Mouse (Mus musculus) CH12.LX (cell line): Measurements from ENCODE around the gene 1810049J17Rik. TPM values are rescaled to one million over a fixed set of nuclear protein-coding genes. Genes with fewer than 3 reads are reported as not detected.

Experiments used
- DNase-seq: peaks from one replicate; pipeline ENCODE4 v3.0.0-alpha.2; 2013; ENCODE audit errors: extremely low read depth
- H3K27ac ChIP-seq: 2 replicates; pipeline ENCODE4 v1.5.1; 2012; ENCODE audit warnings: low read depth, mild to moderate bottlenecking, control low read depth, moderate library complexity; ENCODE audit not compliant: insufficient read depth
- H3K27me3 ChIP-seq: replicated peaks from 2 replicates; pipeline ENCODE3; 2012; ENCODE audit warnings: inconsistent platforms
- H3K36me3 ChIP-seq, 2 experiments: replicated peaks in 1 of 2; 2 replicates each; pipeline versions ENCODE3 to v1.6.1; 2012; ENCODE audit warnings: inconsistent platforms in 1 of 2, low read length in 1 of 2, mild to moderate bottlenecking in 1 of 2, mixed read lengths in 1 of 2, moderate library complexity in 1 of 2; ENCODE audit not compliant: control insufficient read depth in 1 of 2, insufficient read depth in 1 of 2
- H3K4me1 ChIP-seq, 2 experiments: 2 replicates each; pipeline ENCODE4 v1.6.1; 2012; ENCODE audit warnings: inconsistent platforms in 1 of 2, moderate library complexity in 1 of 2; ENCODE audit not compliant: insufficient read depth in 2 of 2, control insufficient read depth in 1 of 2
- H3K4me2 ChIP-seq: 2 replicates; pipeline ENCODE4 v1.6.1; 2012; ENCODE audit warnings: low read depth, mild to moderate bottlenecking, control low read depth; ENCODE audit not compliant: poor library complexity, insufficient read depth, severe bottlenecking
- H3K4me3 ChIP-seq, 3 experiments: fragments of 150-350 bp in 1 of 3; sonication (generic) in 1 of 3; replicated peaks in 1 of 3; 2 replicates each; pipeline versions ENCODE3 to v1.5.1; 2011 to 2012; ENCODE audit warnings: low read depth in 2 of 3, low read length in 2 of 3, mild to moderate bottlenecking in 2 of 3, moderate library complexity in 2 of 3, control low read depth in 1 of 3, improper control_type of control experiment in 1 of 3, inconsistent platforms in 1 of 3, mixed read lengths in 1 of 3; ENCODE audit not compliant: poor library complexity in 1 of 3
- H3K79me2 ChIP-seq: replicated peaks from 2 replicates; pipeline ENCODE4 v1.6.1; 2012; ENCODE audit warnings: mild to moderate bottlenecking, moderate library complexity; ENCODE audit not compliant: control insufficient read depth, poor library complexity, insufficient read depth, severe bottlenecking; ENCODE audit errors: extremely low read depth
- H3K9ac ChIP-seq: 2 replicates; pipeline ENCODE4 v1.6.1; 2012; ENCODE audit warnings: low read depth, mild to moderate bottlenecking, control low read depth, moderate library complexity; ENCODE audit not compliant: insufficient read depth
- H3K9me3 ChIP-seq: replicated peaks from 2 replicates; pipeline ENCODE3; 2012; ENCODE audit warnings: low read length, inconsistent platforms, mixed read lengths
- BHLHE40 ChIP-seq: IDR thresholded peaks from 2 replicates; pipeline ENCODE4 v1.6.1; 2011; ENCODE audit warnings: mild to moderate bottlenecking, low read depth, low read length, improper control_type of control experiment
- CHD1 ChIP-seq: IDR thresholded peaks from 2 replicates; pipeline ENCODE4 v1.6.1; 2012; ENCODE audit warnings: low read depth, low read length, improper control_type of control experiment, inconsistent platforms
- CHD2 ChIP-seq: IDR thresholded peaks from 2 replicates; pipeline ENCODE4 v1.6.1; 2011; ENCODE audit warnings: low read length, improper control_type of control experiment
- CTCF ChIP-seq, 2 experiments: IDR thresholded peaks in 1 of 2; conservative IDR thresholded peaks in 1 of 2; 2 replicates each; pipeline ENCODE4 v1.5.1; 2011 to 2012; ENCODE audit warnings: low read depth in 2 of 2, low read length in 2 of 2, improper control_type of control experiment in 1 of 2, inconsistent platforms in 1 of 2, mild to moderate bottlenecking in 1 of 2, moderate library complexity in 1 of 2
- E2F4 ChIP-seq: IDR thresholded peaks from 2 replicates; pipeline ENCODE4 v1.6.1; 2011; ENCODE audit warnings: low read depth, low read length, improper control_type of control experiment; ENCODE audit not compliant: insufficient replicate concordance
- ELF1 ChIP-seq: IDR thresholded peaks from 2 replicates; pipeline ENCODE4 v1.6.1; 2014; ENCODE audit warnings: low read depth, mild to moderate bottlenecking, inconsistent platforms, low read length, improper control_type of control experiment
- EP300 ChIP-seq: IDR thresholded peaks from 2 replicates; pipeline ENCODE4 v1.6.1; 2011; ENCODE audit warnings: low read length, improper control_type of control experiment
- HCFC1 ChIP-seq: IDR thresholded peaks from 2 replicates; pipeline ENCODE4 v1.6.1; 2012; ENCODE audit warnings: low read depth, mild to moderate bottlenecking, inconsistent platforms, low read length, improper control_type of control experiment
- IRF4 ChIP-seq: IDR thresholded peaks from 2 replicates; pipeline ENCODE4 v1.6.1; 2014; ENCODE audit warnings: low read depth, mild to moderate bottlenecking, inconsistent platforms, low read length, improper control_type of control experiment
- JUND ChIP-seq: conservative IDR thresholded peaks from 2 replicates; pipeline ENCODE4 v1.6.1; 2011; ENCODE audit warnings: low read depth, low read length, improper control_type of control experiment
- MAFK ChIP-seq: IDR thresholded peaks from 2 replicates; pipeline ENCODE4 v1.6.1; 2011; ENCODE audit warnings: low read length, improper control_type of control experiment; ENCODE audit not compliant: insufficient replicate concordance
- MEF2A ChIP-seq: IDR thresholded peaks from 2 replicates; pipeline ENCODE4 v1.6.1; 2014; ENCODE audit warnings: low read depth, mild to moderate bottlenecking, inconsistent platforms, low read length, improper control_type of control experiment, borderline replicate concordance
- MYC ChIP-seq: IDR thresholded peaks from 2 replicates; pipeline ENCODE4 v1.6.1; 2011; ENCODE audit warnings: low read depth, mild to moderate bottlenecking, improper control_type of control experiment, low read length
- NRF1 ChIP-seq: IDR thresholded peaks from 2 replicates; pipeline ENCODE4 v1.6.1; 2014; ENCODE audit warnings: low read depth, mild to moderate bottlenecking, inconsistent platforms, low read length, improper control_type of control experiment, moderate library complexity
- PAX5 ChIP-seq: IDR thresholded peaks from 2 replicates; pipeline ENCODE4 v1.6.1; 2012; ENCODE audit warnings: low read length, inconsistent platforms, mixed read lengths
- POLR2A ChIP-seq: IDR thresholded peaks from 2 replicates; pipeline ENCODE4 v1.6.1; 2011; ENCODE audit warnings: low read depth, mild to moderate bottlenecking, improper control_type of control experiment, low read length
- RAD21 ChIP-seq: IDR thresholded peaks from 2 replicates; pipeline ENCODE4 v1.6.1; 2011; ENCODE audit warnings: low read depth, mild to moderate bottlenecking, low read length, improper control_type of control experiment, moderate library complexity
- SIN3A ChIP-seq: IDR thresholded peaks from 2 replicates; pipeline ENCODE4 v1.6.1; 2012; ENCODE audit warnings: low read length, improper control_type of control experiment, inconsistent platforms
- TBP ChIP-seq: conservative IDR thresholded peaks from 2 replicates; pipeline ENCODE4 v1.6.1; 2011; ENCODE audit warnings: low read depth, low read length, improper control_type of control experiment
- UBTF ChIP-seq: IDR thresholded peaks from 2 replicates; pipeline ENCODE4 v1.6.1; 2012; ENCODE audit warnings: low read depth, mild to moderate bottlenecking, inconsistent platforms, low read length, improper control_type of control experiment, moderate library complexity
- USF2 ChIP-seq: conservative IDR thresholded peaks from 2 replicates; pipeline ENCODE4 v1.6.1; 2011; ENCODE audit warnings: low read depth, low read length, improper control_type of control experiment
- ZMIZ1 ChIP-seq: IDR thresholded peaks from 2 replicates; pipeline ENCODE4 v1.6.1; 2012; ENCODE audit warnings: low read depth, mild to moderate bottlenecking, inconsistent platforms, low read length, improper control_type of control experiment
- dilution Hi-C: fragments of 300-500 bp; cut with MboI; formaldehyde crosslinking; loops from 2 replicates; pipeline ENCODE4 v1.14.3; 2020; ENCODE audit warnings: low sequenced_read_pairs; ENCODE audit not compliant: extremely low pct_unique_long_range_greater_than_20kb, extremely low pct_ligation_motif_present
- in situ Hi-C: fragments of 300-500 bp; cut with MboI; formaldehyde crosslinking; loops from 3 replicates; pipeline ENCODE4 v1.14.3; 2019; ENCODE audit warnings: low sequenced_read_pairs, low pct_ligation_motif_present, low pct_unique_long_range_greater_than_20kb, mixed read lengths
- polyA plus RNA-seq: library from polyadenylated mRNA; unstranded; fragments of >175 nt; gene quantifications from 2 replicates; pipeline ENCODE4 v1.2.1, GENCODE M21; 2012; ENCODE audit warnings: low read depth; ENCODE audit not compliant: insufficient read length
- total RNA-seq, 2 experiments: library from RNA; depleted of rRNA; stranded (reverse); fragments of 300-350 nt in 1 of 2; fragments of >200 nt in 1 of 2; gene quantifications; 2 replicates each; pipeline ENCODE4 v1.2.3; 2012 to 2014

Gene 1810049J17Rik
- total and polyA plus RNA-seq, 3 experiments: 17.6 TPM; not detected in 2

DNA sequence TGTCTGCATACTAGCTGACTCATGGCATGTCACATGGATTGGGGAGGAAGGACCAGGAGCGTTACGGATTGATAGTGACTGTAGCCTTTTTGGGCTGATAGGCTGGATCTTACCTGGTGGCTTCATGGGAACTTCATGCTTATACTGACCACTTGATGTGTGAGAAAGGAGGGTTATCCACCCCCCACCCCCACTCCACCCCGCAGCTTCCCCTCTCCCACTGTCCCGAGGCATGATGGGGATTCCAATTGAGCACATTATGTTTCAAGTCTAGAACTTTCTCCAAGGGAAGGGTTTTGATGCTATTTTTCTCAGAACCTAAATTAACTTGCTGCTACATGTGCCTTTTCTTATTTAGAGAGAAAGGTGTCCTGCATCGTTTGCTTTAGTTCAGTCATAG lies 36.7 kb upstream of the 1810049J17Rik start:
- no peaks in the 10 kb centered on the region for H3K9me3 ChIP-seq
- no peaks in the 10 kb centered on the region for H3K4me1 ChIP-seq
- H3K27me3 ChIP-seq: no peaks in the 10 kb centered on the region
- TF ChIP-seq IRF4: no peak
- TF ChIP-seq, all 38 proteins: peak for 0
- in situ Hi-C loops: no loop called here
- Histone ChIP-seq H3K36me3 (peaks cover 19 to 69% of the 10 kb centered on the region in 2 experiments), H3K4me2 (no peak overlapping the region), H3K79me2 (no peaks in the 10 kb centered on the region), H3K27ac (no peak overlapping the region), H3K4me3 (no peak overlapping the region), H3K9ac (no peak overlapping the region)
- dilution Hi-C loops: no loop called here
- no peak for DNase-seq

DNA sequence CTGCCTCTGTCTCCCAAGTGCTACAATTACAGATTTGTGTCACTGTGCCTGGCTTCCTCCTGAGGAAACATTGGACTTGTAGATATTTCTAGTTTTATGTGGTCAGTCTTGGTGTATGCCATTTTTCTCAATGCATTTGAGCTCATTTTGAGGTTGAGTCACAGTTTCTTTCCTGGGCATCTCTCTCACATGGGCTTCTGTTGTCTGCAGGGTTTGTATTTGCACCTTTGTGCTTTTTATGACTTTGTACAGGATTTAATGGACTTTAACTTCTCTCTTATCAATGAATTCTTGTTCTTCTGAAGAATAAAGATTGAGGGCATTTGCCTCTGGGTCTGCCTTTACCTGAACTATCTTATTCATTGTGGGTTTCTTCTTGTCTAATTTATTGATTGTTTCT lies 35.8 kb upstream of the 1810049J17Rik start:
- H3K36me3 ChIP-seq: peaks cover 25 to 77% of the 10 kb centered on the region in 2 experiments
- in situ Hi-C loops (no loop called here), dilution Hi-C loops (no loop called here)
- H3K27ac ChIP-seq: no peak overlapping the region
- DNase-seq: no peak
- no peaks in the 10 kb centered on the region for H3K79me2 ChIP-seq
- no peaks in the 10 kb centered on the region for H3K4me1 ChIP-seq
- no peak overlapping the region for H3K4me3 ChIP-seq
- H3K4me2 ChIP-seq: no peak overlapping the region
- H3K27me3 ChIP-seq: no peaks in the 10 kb centered on the region
- TF ChIP-seq NRF1 (no peak), UBTF (no peak), E2F4 (no peak), JUND (no peak), ELF1 (no peak), TBP (no peak), HCFC1 (no peak), BHLHE40 (no peak)
- TF ChIP-seq, all 38 proteins: peak for 0
- H3K9me3 ChIP-seq: no peaks in the 10 kb centered on the region
- H3K9ac ChIP-seq: no peak overlapping the region

DNA sequence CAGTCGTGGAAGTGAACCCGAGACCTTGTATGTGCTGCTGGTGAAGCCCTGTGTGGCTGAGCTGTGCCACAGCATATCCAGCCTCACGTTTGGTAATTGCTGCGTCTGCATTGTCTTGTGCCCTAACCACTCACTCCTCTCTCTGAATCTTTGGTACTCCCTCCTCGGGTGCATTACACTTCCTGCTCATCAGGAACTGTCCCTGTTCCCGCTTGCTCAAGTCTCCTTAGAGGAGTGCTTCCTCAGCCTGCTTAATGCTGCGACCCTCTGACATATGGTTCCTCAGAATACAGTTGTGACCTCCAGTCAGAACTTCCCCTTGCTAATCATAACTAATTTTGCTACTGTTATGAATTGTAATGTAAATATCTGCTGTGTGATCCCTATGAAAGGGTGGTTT lies 34.2 kb upstream of the 1810049J17Rik start:
- H3K9ac ChIP-seq: no peak overlapping the region
- TF ChIP-seq CTCF (conservative IDR thresholded peaks at IDR 0.05 in 1 of 2, IDR thresholded peaks at IDR 0.05 in 1 of 2; ENCODE audit: low read depth in 2 of 2, low read length in 2 of 2): no peak
- TF ChIP-seq SIN3A: no peak
- TF ChIP-seq RAD21: no peak
- no peak for TF ChIP-seq HCFC1
- no peak for TF ChIP-seq PAX5
- no peak for TF ChIP-seq EP300
- no peak for TF ChIP-seq POLR2A
- TF ChIP-seq CHD1: no peak
- TF ChIP-seq MAFK: no peak
- TF ChIP-seq MEF2A: no peak
- TF ChIP-seq E2F4: no peak
- no peak for TF ChIP-seq CHD2
- TF ChIP-seq ZMIZ1: no peak
- TF ChIP-seq MYC: no peak
- TF ChIP-seq UBTF: no peak
- TF ChIP-seq USF2: no peak
- no peaks in the 10 kb centered on the region for H3K4me1 ChIP-seq
- H3K9me3 ChIP-seq: no peaks in the 10 kb centered on the region
- H3K27me3 ChIP-seq: no peaks in the 10 kb centered on the region
- in situ Hi-C loops (no loop called here), dilution Hi-C loops (no loop called here)
- H3K4me3 ChIP-seq: no peak overlapping the region
- DNase-seq: no peak
- peaks cover 32 to 85% of the 10 kb centered on the region in 2 experiments for H3K36me3 ChIP-seq
- H3K27ac ChIP-seq: no peak overlapping the region
- H3K79me2 ChIP-seq: no peaks in the 10 kb centered on the region
- no peak overlapping the region for H3K4me2 ChIP-seq
